Mouse (Mus musculus) ovary, adult 10 weeks (tissue): Measurements from ENCODE around the gene Iqce. TPM values are rescaled to one million over a fixed set of nuclear protein-coding genes. Genes with fewer than 3 reads are reported as not detected.

Source experiments
- polyA plus RNA-seq: library from polyadenylated mRNA; stranded (reverse); fragments of 350-450 nt; fragmentation: Illumina TruSeq; extraction: RNeasy Lipid Tissue Mini Kit (QIAGEN cat#74804); gene quantifications from one replicate; pipeline ENCODE4 v1.2.3, GENCODE M21; 2014

The Iqce gene
- polyA plus RNA-seq, result 17.2 TPM

GRCm38 (mm10) chr5:140702103-140702513 lies at the start of gene Iqce:
Iqce (minus strand) TSS chr5:140702378.

GRCm38 (mm10) chr5:140723822-140724221 lies 21.6 kb upstream of the Iqce start, which contains the start of gene Amz1:
Amz1 (plus strand) TSS chr5:140724127.

DNA sequence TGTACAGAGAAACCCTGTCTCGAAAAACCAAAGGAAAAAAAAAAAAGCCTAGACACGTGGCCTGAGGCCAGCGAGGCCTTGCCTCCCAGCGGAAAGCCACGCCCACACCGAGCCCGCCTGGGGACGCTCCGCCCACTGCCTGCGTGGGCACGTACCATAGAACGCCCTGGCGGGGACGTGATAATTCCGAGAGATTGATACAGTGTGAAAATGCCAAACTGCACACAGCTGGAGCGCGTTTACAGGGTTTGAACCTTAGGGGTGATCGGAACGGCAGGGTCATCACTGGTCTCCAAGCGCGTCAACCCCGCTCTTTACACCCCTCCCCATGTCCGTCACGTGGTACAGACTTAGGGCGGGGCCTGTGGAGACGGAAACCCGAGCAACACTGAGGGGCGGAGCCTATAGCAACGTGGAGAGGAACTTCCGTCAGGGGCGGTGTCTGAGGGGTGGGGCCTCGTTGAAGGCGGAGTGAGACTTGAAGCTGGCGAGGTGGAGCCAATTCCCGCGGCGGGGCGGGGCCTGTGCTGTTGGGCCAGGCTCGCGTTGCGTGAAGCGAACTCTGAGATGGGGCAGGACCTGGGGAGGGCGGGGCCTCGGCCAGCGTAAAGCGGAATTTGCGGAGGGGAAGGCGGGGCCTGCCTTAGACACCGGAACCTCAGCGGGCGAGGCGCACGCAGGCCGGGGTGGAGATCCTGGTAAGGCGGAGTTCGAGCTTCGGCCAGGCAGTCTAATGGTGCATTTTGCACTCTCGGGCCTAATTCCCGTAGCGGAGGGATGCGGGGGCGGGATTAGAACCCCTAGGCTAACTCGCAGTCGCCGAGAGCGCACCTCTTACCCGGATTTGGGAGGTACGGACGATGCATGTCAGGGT lies 2.4 kb upstream of the Iqce start, which contains the start of gene Brat1:
Gene Brat1, plus strand, starts transcription at position 634 of the 874 bp plus-strand sequence.

DNA sequence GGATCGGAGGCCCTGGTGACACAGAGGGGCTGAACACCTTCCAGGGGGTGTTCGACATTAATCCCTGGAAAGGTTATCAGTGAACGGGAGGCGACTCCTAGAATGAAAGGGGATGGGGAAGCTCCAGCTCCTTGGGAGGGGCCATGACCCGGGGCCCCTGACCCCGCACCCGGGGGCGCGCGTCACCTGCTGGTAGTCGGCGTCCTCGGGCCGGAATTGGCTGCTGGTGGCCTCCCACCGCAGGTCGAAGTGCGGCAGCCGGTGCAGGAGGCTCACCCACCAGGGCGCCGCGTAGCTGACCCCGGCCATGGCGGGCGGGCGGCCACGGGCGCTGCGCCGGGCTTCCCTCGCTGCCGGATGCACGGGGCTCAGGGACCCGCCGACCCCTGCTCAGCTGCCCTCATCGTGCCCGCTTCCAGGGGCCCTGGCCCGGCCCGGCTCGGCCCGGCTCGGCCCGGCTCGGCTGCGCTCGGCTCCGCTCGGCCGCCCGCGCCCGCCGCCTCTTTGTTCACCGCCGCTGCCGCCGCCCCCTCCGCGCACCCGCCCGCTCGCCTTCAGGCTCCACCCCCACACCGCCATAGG lies 53.6 kb downstream of the Iqce start, which contains the start of gene Ttyh3:
Gene Ttyh3, minus strand, starts transcription at position 513 of the 582 bp plus-strand sequence.

Other genes with a start within 250 kb of the Iqce start
- gene Chst12, start 196.8 kb downstream of the Iqce start, polyA plus RNA-seq, result 1.2 TPM
- not detected for gene Grifin, start 137.3 kb downstream of the Iqce start, polyA plus RNA-seq
- gene Lfng, start 95.1 kb downstream of the Iqce start, polyA plus RNA-seq, result 0.83 TPM
- gene Ttyh3, start 53.3 kb downstream of the Iqce start, polyA plus RNA-seq, result 1.5 TPM
- gene Brat1, start 2.6 kb upstream of the Iqce start, polyA plus RNA-seq, result 3.0 TPM
- gene Amz1, start 21.7 kb upstream of the Iqce start, polyA plus RNA-seq, result 0.17 TPM
- 8.4 TPM for gene Gna12, start 128.1 kb upstream of the Iqce start, polyA plus RNA-seq